Mouse (Mus musculus): ENCODE data around the gene Ucn3. TPM values are rescaled to one million over a fixed set of nuclear protein-coding genes. Genes with fewer than 3 reads are reported as not detected.
"Not testable (repeated sequence)": the region's sequence is repeated elsewhere in the genome, so short reads cannot be mapped to it uniquely, and the experiment has no call there.

Gene Ucn3
- polyA plus RNA-seq, 1 experiment from 2014 or later = not detected

GRCm38 (mm10) chr13:3910356-3910755 is 34.8 kb downstream of the Ucn3 start:
- ATAC-seq (ENCODE audit: borderline replicate concordance, extremely low read depth, low FRiP score, low TSS enrichment) = no peak

GRCm38 (mm10) chr13:3908262-3908661 is 36.9 kb downstream of the Ucn3 start:
- Histone ChIP-seq H3K36me3 (peaks cover 15% of the 10 kb centered on the region), H3K9me3 (no peaks in the 10 kb centered on the region), H3K4me3 (no peak overlapping the region), H3K9ac (no peak overlapping the region), H3K27ac (peak overlapping the region; percentile 24; the same call in 1 of the 2 replicates), H3K4me1 (peaks cover 13% of the 10 kb centered on the region; the same call in 1 of the 2 replicates), H3K4me2 (no peak overlapping the region), H3K27me3 (no peaks in the 10 kb centered on the region)
- WGBS = 47% methylated on average over 4 of the region's 4 CpGs
- no peak for ATAC-seq (ENCODE audit: borderline replicate concordance, extremely low read depth, low FRiP score, low TSS enrichment)

More at GRCm38 (mm10) chr13:3910356-3910755, 34.8 kb downstream of the Ucn3 start:
- H3K4me2 ChIP-seq = no peak overlapping the region
- no peaks in the 10 kb centered on the region for H3K27me3 ChIP-seq
- H3K36me3 ChIP-seq = peaks cover 19% of the 10 kb centered on the region
- no peak overlapping the region for H3K4me3 ChIP-seq
- peaks cover 13% of the 10 kb centered on the region; the same call in 1 of the 2 replicates for H3K4me1 ChIP-seq
- no peak overlapping the region for H3K9ac ChIP-seq
- H3K9me3 ChIP-seq = no peaks in the 10 kb centered on the region
- no peak overlapping the region for H3K27ac ChIP-seq
- 86% methylated on average over 5 of the region's 5 CpGs for WGBS

- Histone ChIP-seq H3K27me3 (no peaks in the 10 kb centered on the region), H3K4me3 (no peak overlapping the region), H3K36me3 (peaks cover 14% of the 10 kb centered on the region), H3K9ac (no peak overlapping the region), H3K4me1 (peaks cover 13% of the 10 kb centered on the region; the same call in 1 of the 2 replicates), H3K27ac (0 out of 2 replicates have a peak overlapping the region, but pooled peaks have one; percentile 24), H3K9me3 (no peaks in the 10 kb centered on the region), H3K4me2 (no peak overlapping the region)
- WGBS = 60% methylated on average over 6 of the region's 6 CpGs
- ATAC-seq (ENCODE audit: borderline replicate concordance, extremely low read depth, low FRiP score, low TSS enrichment) = no peak
Measured at GRCm38 (mm10) chr13:3907151-3907696, 37.9 kb downstream of the Ucn3 start.

- no peak for ATAC-seq (ENCODE audit: borderline replicate concordance, extremely low read depth, low FRiP score, low TSS enrichment)
- Histone ChIP-seq H3K27me3 (no peaks in the 10 kb centered on the region), H3K27ac (no peak overlapping the region), H3K9me3 (no peaks in the 10 kb centered on the region), H3K9ac (no peak overlapping the region), H3K36me3 (peaks cover 6% of the 10 kb centered on the region; the same call in 1 of the 2 replicates), H3K4me1 (no peaks in the 10 kb centered on the region), H3K4me3 (no peak overlapping the region), H3K4me2 (no peak overlapping the region)
- WGBS = 91% methylated on average over 9 of the region's 9 CpGs
Measured at GRCm38 (mm10) chr13:3899301-3899700, 45.8 kb downstream of the Ucn3 start.

GRCm38 (mm10) chr13:3898202-3898601 is 46.9 kb downstream of the Ucn3 start:
- H3K27ac ChIP-seq; H3K4me3 ChIP-seq; H3K4me1 ChIP-seq; H3K27me3 ChIP-seq; H3K9me3 ChIP-seq; H3K36me3 ChIP-seq; H3K4me2 ChIP-seq; H3K9ac ChIP-seq; ATAC-seq (ENCODE audit: borderline replicate concordance, extremely low read depth, low FRiP score, low TSS enrichment): not testable (repeated sequence)
- 92% methylated on average over 5 of the region's 5 CpGs for WGBS

GRCm38 (mm10) chr13:3896913-3897312 is 48.2 kb downstream of the Ucn3 start:
- Histone ChIP-seq H3K4me3 (no peak overlapping the region), H3K9me3 (no peaks in the 10 kb centered on the region), H3K4me2 (no peak overlapping the region), H3K36me3 (no peaks in the 10 kb centered on the region), H3K27me3 (no peaks in the 10 kb centered on the region), H3K4me1 (peaks cover 9% of the 10 kb centered on the region), H3K9ac (no peak overlapping the region), H3K27ac (no peak overlapping the region)
- ATAC-seq (ENCODE audit: borderline replicate concordance, extremely low read depth, low FRiP score, low TSS enrichment) = no peak
- WGBS = 24% methylated on average over 5 of the region's 5 CpGs

- 82% methylated on average over 6 of the region's 6 CpGs for WGBS
- H3K27ac ChIP-seq = no peak overlapping the region
- no peak overlapping the region for H3K9ac ChIP-seq
- H3K4me2 ChIP-seq = no peak overlapping the region
- H3K4me1 ChIP-seq = peaks cover 15% of the 10 kb centered on the region
- no peak overlapping the region for H3K4me3 ChIP-seq
- no peaks in the 10 kb centered on the region for H3K9me3 ChIP-seq
- no peak for ATAC-seq (ENCODE audit: borderline replicate concordance, extremely low read depth, low FRiP score, low TSS enrichment)
- H3K27me3 ChIP-seq = no peaks in the 10 kb centered on the region
- H3K36me3 ChIP-seq = no peaks in the 10 kb centered on the region
Measured at GRCm38 (mm10) chr13:3896032-3896431, 49.1 kb downstream of the Ucn3 start.

- Histone ChIP-seq H3K4me2 (no peak overlapping the region), H3K4me1 (peaks cover 15% of the 10 kb centered on the region), H3K27ac (no peak overlapping the region), H3K9me3 (no peaks in the 10 kb centered on the region), H3K4me3 (no peak overlapping the region), H3K36me3 (no peaks in the 10 kb centered on the region), H3K9ac (no peak overlapping the region), H3K27me3 (no peaks in the 10 kb centered on the region)
- no peak for ATAC-seq (ENCODE audit: borderline replicate concordance, extremely low read depth, low FRiP score, low TSS enrichment)
- 60% methylated on average over 8 of the region's 8 CpGs for WGBS
Measured at GRCm38 (mm10) chr13:3895397-3895980, 49.7 kb downstream of the Ucn3 start.

- Histone ChIP-seq H3K27me3 (no peaks in the 10 kb centered on the region), H3K4me1 (peaks cover 20% of the 10 kb centered on the region), H3K4me3 (no peak overlapping the region), H3K4me2 (no peak overlapping the region), H3K9me3 (no peaks in the 10 kb centered on the region), H3K27ac (no peak overlapping the region), H3K36me3 (no peaks in the 10 kb centered on the region), H3K9ac (no peak overlapping the region)
- 73% methylated on average over 8 of the region's 8 CpGs for WGBS
- ATAC-seq (ENCODE audit: borderline replicate concordance, extremely low read depth, low FRiP score, low TSS enrichment) = no peak
Measured at GRCm38 (mm10) chr13:3894549-3894948, 50.6 kb downstream of the Ucn3 start.

GRCm38 (mm10) chr13:3893126-3893734 is 51.9 kb downstream of the Ucn3 start:
- H3K27me3 ChIP-seq = no peaks in the 10 kb centered on the region
- peak overlapping the region; percentile 86 for H3K27ac ChIP-seq
- H3K9me3 ChIP-seq = no peaks in the 10 kb centered on the region
- H3K9ac ChIP-seq = peak overlapping the region; percentile 74
- peak overlapping the region; percentile 60 for H3K4me2 ChIP-seq
- peaks cover 24% of the 10 kb centered on the region for H3K4me1 ChIP-seq
- under 1% methylated on average over 35 of the region's 35 CpGs for WGBS
- peak overlapping the region; percentile 71 for H3K4me3 ChIP-seq
- ATAC-seq (ENCODE audit: borderline replicate concordance, extremely low read depth, low FRiP score, low TSS enrichment) = peak; percentile 98
- peaks cover 6% of the 10 kb centered on the region; the same call in 1 of the 2 replicates for H3K36me3 ChIP-seq

- Histone ChIP-seq H3K36me3 (peaks cover 12% of the 10 kb centered on the region), H3K4me3 (peak overlapping the region; percentile 71), H3K4me2 (peak overlapping the region; percentile 60), H3K27me3 (no peaks in the 10 kb centered on the region), H3K9me3 (no peaks in the 10 kb centered on the region), H3K4me1 (peaks cover 24% of the 10 kb centered on the region), H3K27ac (peak overlapping the region; percentile 4; the same call in 1 of the 2 replicates), H3K9ac (peak overlapping the region; percentile 74)
- no peak for ATAC-seq (ENCODE audit: borderline replicate concordance, extremely low read depth, low FRiP score, low TSS enrichment)
- 4% methylated on average over 7 of the region's 7 CpGs for WGBS
Measured at GRCm38 (mm10) chr13:3892601-3893000, 52.5 kb downstream of the Ucn3 start.

GRCm38 (mm10) chr13:3891479-3892087 is 53.6 kb downstream of the Ucn3 start:
- peaks cover 24% of the 10 kb centered on the region for H3K4me1 ChIP-seq
- peak overlapping the region; percentile 60 for H3K4me2 ChIP-seq
- peaks cover 22% of the 10 kb centered on the region for H3K36me3 ChIP-seq
- no peak for ATAC-seq (ENCODE audit: borderline replicate concordance, extremely low read depth, low FRiP score, low TSS enrichment)
- H3K27ac ChIP-seq = peak overlapping the region; percentile 43; the same call in 1 of the 2 replicates
- H3K4me3 ChIP-seq = peak overlapping the region; percentile 71
- H3K27me3 ChIP-seq = no peaks in the 10 kb centered on the region
- H3K9ac ChIP-seq = peak overlapping the region; percentile 74; the same call in 1 of the 2 replicates
- H3K9me3 ChIP-seq = no peaks in the 10 kb centered on the region
- WGBS = 24% methylated on average over 8 of the region's 8 CpGs

Measured in lung, embryonic 15.5 days (tissue).